Mouse (Mus musculus) testis, adult 2 months (tissue): ENCODE measurements around the gene Nlrp9b.
"Not testable (repeated sequence)": the region's sequence is repeated elsewhere in the genome, so short reads cannot be mapped to it uniquely, and the experiment has no call there.

Experiments
- CTCF ChIP-seq: fragments of 200-500 bp; IDR thresholded peaks from 2 replicates; pipeline ENCODE4 v1.5.1; 2012; ENCODE audit warnings: low read depth, mild to moderate bottlenecking, inconsistent platforms, low read length, moderate library complexity; ENCODE audit not compliant: control insufficient read depth, insufficient read depth, insufficient replicate concordance
- POLR2A ChIP-seq: fragments of 200-500 bp; IDR thresholded peaks from 2 replicates; pipeline ENCODE4 v1.6.1; 2012; ENCODE audit warnings: low read depth, mild to moderate bottlenecking, inconsistent platforms, low read length, moderate library complexity; ENCODE audit not compliant: control insufficient read depth

DNA sequence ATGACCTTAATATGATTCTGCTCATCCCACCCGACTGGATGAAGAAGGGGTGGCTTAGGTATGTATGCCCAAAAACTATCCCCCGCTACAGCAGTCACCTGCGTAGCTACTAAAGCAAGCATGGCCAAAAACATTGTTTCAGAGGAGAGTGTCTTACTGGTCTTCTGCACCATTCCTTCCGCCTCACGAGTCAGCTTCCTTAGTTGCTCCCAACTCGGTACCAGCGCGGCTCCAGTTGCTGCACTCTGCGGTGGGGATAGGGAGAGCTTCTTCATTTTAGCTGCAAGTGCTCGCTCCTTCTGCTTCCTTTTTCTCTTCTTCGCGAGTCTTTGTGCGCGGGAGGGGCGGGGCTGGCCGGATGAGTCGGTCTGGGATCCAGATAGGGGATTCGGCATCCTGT is 86.9 kb downstream of the Nlrp9b start:
- TF ChIP-seq CTCF, POLR2A: not testable (repeated sequence)
